Mouse (Mus musculus) lung, postnatal 0 days (tissue): Measurements from ENCODE around the gene Fam208b.

Experiments used
- CTCF ChIP-seq: IDR thresholded peaks from 2 replicates; pipeline ENCODE4 v1.5.1; 2016; ENCODE audit warnings: antibody characterized with exemption, mild to moderate bottlenecking
- EP300 ChIP-seq: IDR thresholded peaks from 2 replicates; pipeline ENCODE4 v1.6.1; 2016; ENCODE audit warnings: antibody characterized with exemption, mild to moderate bottlenecking, control low read depth

DNA sequence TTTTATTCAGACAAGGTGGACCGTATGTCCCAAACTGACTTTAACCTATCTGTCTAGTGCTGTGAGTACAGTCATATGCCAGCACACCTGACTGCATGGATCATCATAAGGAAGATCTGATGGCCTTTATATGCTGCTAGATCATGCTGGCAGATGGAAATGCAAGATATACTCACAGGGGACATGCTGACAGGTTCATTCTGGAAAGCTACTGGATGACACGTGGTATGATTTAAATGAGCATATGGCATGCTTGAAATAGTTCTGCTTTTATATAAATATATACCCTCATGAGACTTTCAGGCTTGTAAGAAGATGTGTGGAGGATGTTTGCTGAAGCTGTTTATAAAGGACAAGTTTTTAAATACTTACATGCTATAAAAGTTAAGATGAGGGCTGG is 43.5 kb upstream of the Fam208b start:
- TF ChIP-seq EP300 = no peak
- no peak for TF ChIP-seq CTCF
